Mouse (Mus musculus): ENCODE measurements at regions not wholly inside any gene's neighbourhood (a gene's known extent, or its start where the extent isn't known, plus 50 kb on each side); places are given as distances from the start of the nearest gene placed in this dataset.
A peak's percentile ranks its signal among the peaks of the same experiment; 100 is the strongest.

- Histone ChIP-seq H3K9me3 (replicated peaks; ENCODE audit: low read length) (peaks cover 2% of the 10 kb centered on the region), H3K79me2 (replicated peaks; ENCODE audit: control insufficient read depth, extremely low read depth, insufficient read depth, poor library complexity, severe bottlenecking) (no peaks in the 10 kb centered on the region), H3K27ac (ENCODE audit: insufficient read depth, low read depth) (no peak overlapping the region), H3K4me1 (ENCODE audit: control insufficient read depth in 1 of 2, insufficient read depth in 2 of 2) (no peaks in the 10 kb centered on the region), H3K4me3 (replicated peaks in 1 of 3; ENCODE audit: low read depth in 2 of 3, low read length in 2 of 3, poor library complexity in 1 of 3) (no peak overlapping the region), H3K36me3 (replicated peaks in 1 of 2; ENCODE audit: control insufficient read depth in 1 of 2, insufficient read depth in 1 of 2, low read length in 1 of 2) (no peaks in the 10 kb centered on the region), H3K27me3 (replicated peaks) (no peaks in the 10 kb centered on the region), H3K4me2 (ENCODE audit: insufficient read depth, low read depth, poor library complexity, severe bottlenecking) (no peak overlapping the region), H3K9ac (ENCODE audit: insufficient read depth, low read depth) (no peak overlapping the region)
- dilution Hi-C loops (cut with MboI; ENCODE audit: extremely low pct_ligation_motif_present, extremely low pct_unique_long_range_greater_than_20kb, low sequenced_read_pairs) = no loop called here
- no peak for DNase-seq (ENCODE audit: extremely low read depth)
- TF ChIP-seq JUND (conservative IDR thresholded peaks at IDR 0.05; ENCODE audit: low read depth, low read length) (no peak), NELFE (IDR thresholded peaks at IDR 0.05; ENCODE audit: low read depth, low read length) (no peak), ZC3H11A (IDR thresholded peaks at IDR 0.05; ENCODE audit: low read depth, low read length) (no peak), MAFK (IDR thresholded peaks at IDR 0.05; ENCODE audit: insufficient replicate concordance, low read length) (no peak), POLR2AphosphoS2 (IDR thresholded peaks at IDR 0.05; ENCODE audit: low read depth, low read length) (no peak), USF1 (IDR thresholded peaks at IDR 0.05; ENCODE audit: low read depth, low read length) (no peak), MXI1 (IDR thresholded peaks at IDR 0.05; ENCODE audit: low read depth, low read length) (no peak), ZMIZ1 (IDR thresholded peaks at IDR 0.05; ENCODE audit: low read depth, low read length) (no peak), GABPA (IDR thresholded peaks at IDR 0.05; ENCODE audit: insufficient replicate concordance, low read depth, low read length) (no peak), KAT2A (IDR thresholded peaks at IDR 0.05; ENCODE audit: insufficient replicate concordance, low read length) (no peak)
- in situ Hi-C loops (cut with MboI; ENCODE audit: low pct_ligation_motif_present, low pct_unique_long_range_greater_than_20kb, low sequenced_read_pairs) = no loop called here
These were observed 579.0 kb downstream of the Kcna4 start for GRCm38 (mm10) chr2:107869304-107869958.

DNA sequence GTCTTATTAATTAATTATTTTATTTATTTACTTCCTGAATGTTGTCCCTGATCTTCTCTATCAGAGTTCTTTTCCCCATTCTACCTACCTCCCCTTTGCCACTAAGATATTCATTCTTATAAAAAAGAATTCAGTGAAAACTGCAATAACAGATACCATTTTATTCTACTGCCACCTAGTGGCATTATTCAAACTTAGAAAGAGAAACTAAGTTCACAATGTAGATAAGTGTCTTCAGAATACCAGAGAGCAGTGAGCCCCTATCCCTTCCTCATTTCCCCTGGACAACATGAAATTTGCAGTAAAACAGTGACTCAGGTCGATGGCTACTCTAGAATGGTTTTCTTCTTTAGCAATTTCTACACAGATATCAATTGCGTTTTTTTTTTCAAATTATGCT is 589.2 kb downstream of the Kcna4 start:
- dilution Hi-C loops (cut with MboI; ENCODE audit: extremely low pct_ligation_motif_present, extremely low pct_unique_long_range_greater_than_20kb, low sequenced_read_pairs) = no loop called here
- peak; percentile 20 for DNase-seq (ENCODE audit: extremely low read depth)
- Histone ChIP-seq H3K4me1 (ENCODE audit: control insufficient read depth in 1 of 2, insufficient read depth in 2 of 2) (no peaks in the 10 kb centered on the region), H3K79me2 (replicated peaks; ENCODE audit: control insufficient read depth, extremely low read depth, insufficient read depth, poor library complexity, severe bottlenecking) (no peaks in the 10 kb centered on the region), H3K27ac (ENCODE audit: insufficient read depth, low read depth) (no peak overlapping the region), H3K4me3 (replicated peaks in 1 of 3; ENCODE audit: low read depth in 2 of 3, low read length in 2 of 3, poor library complexity in 1 of 3) (no peak overlapping the region), H3K27me3 (replicated peaks) (no peaks in the 10 kb centered on the region), H3K4me2 (ENCODE audit: insufficient read depth, low read depth, poor library complexity, severe bottlenecking) (no peak overlapping the region), H3K9me3 (replicated peaks; ENCODE audit: low read length) (peaks cover 9% of the 10 kb centered on the region), H3K9ac (ENCODE audit: insufficient read depth, low read depth) (no peak overlapping the region), H3K36me3 (replicated peaks in 1 of 2; ENCODE audit: control insufficient read depth in 1 of 2, insufficient read depth in 1 of 2, low read length in 1 of 2) (no peaks in the 10 kb centered on the region)
- peak; percentile 34 for TF ChIP-seq RAD21 (IDR thresholded peaks at IDR 0.05; ENCODE audit: low read depth, low read length)
- no peak for TF ChIP-seq RCOR1 (conservative IDR thresholded peaks at IDR 0.05; ENCODE audit: low read depth, low read length)
- TF ChIP-seq EP300 (IDR thresholded peaks at IDR 0.05; ENCODE audit: low read length) = no peak
- TF ChIP-seq UBTF (IDR thresholded peaks at IDR 0.05; ENCODE audit: low read depth, low read length) = no peak
- no peak for TF ChIP-seq IRF4 (IDR thresholded peaks at IDR 0.05; ENCODE audit: low read depth, low read length)
- no peak for TF ChIP-seq MEF2A (IDR thresholded peaks at IDR 0.05; ENCODE audit: borderline replicate concordance, low read depth, low read length)
- TF ChIP-seq USF1 (IDR thresholded peaks at IDR 0.05; ENCODE audit: low read depth, low read length) = no peak
- TF ChIP-seq MAZ (IDR thresholded peaks at IDR 0.05; ENCODE audit: low read depth, low read length) = no peak
- TF ChIP-seq JUN (IDR thresholded peaks at IDR 0.05; ENCODE audit: insufficient read depth, low read depth, low read length) = no peak
- TF ChIP-seq NELFE (IDR thresholded peaks at IDR 0.05; ENCODE audit: low read depth, low read length) = no peak
- no peak for TF ChIP-seq ZKSCAN1 (IDR thresholded peaks at IDR 0.05; ENCODE audit: borderline replicate concordance, low read depth, low read length)
- TF ChIP-seq MYC (IDR thresholded peaks at IDR 0.05; ENCODE audit: low read depth, low read length) = no peak
- TF ChIP-seq SMC3 (IDR thresholded peaks at IDR 0.05; ENCODE audit: low read depth, low read length) = peak; percentile 3; the same call in 1 of the 2 replicates
- TF ChIP-seq CTCF (conservative IDR thresholded peaks at IDR 0.05 in 1 of 2, IDR thresholded peaks at IDR 0.05 in 1 of 2; ENCODE audit: low read depth in 2 of 2, low read length in 2 of 2) = peak in 1 of 2 experiments; percentile 40; a peak in 3 of 4 replicates
- no peak for TF ChIP-seq KAT2A (IDR thresholded peaks at IDR 0.05; ENCODE audit: insufficient replicate concordance, low read length)
- in situ Hi-C loops (cut with MboI; ENCODE audit: low pct_ligation_motif_present, low pct_unique_long_range_greater_than_20kb, low sequenced_read_pairs) = loop anchor here (25.0 kb wide), 1 partner anchor 892 kb away; no protein-coding TSS in a partner anchor

Data from CH12.LX (cell line).